Mouse (Mus musculus): Measurements from ENCODE around the gene Trem1. TPM values are rescaled to one million over a fixed set of nuclear protein-coding genes. Genes with fewer than 3 reads are reported as not detected.

Gene Trem1
- polyA plus RNA-seq (2012; rRNA removed) = 0.68 and 0.77 TPM in 2 replicates

GRCm38 (mm10) chr17:48232518-48232917 is at the start of gene Trem1:
TSS of gene Trem1 (plus strand) at chr17:48232768.
- H3K27me3 ChIP-seq (ENCODE audit: control insufficient read depth, insufficient read depth, low read length) = no peaks in the 10 kb centered on the region
- 21% methylated on average over 6 of the region's 6 CpGs for WGBS
- H3K4me1 ChIP-seq (ENCODE audit: control insufficient read depth, insufficient read depth, insufficient read length) = peaks cover 3% of the 10 kb centered on the region; the same call in 1 of the 2 replicates
- no peak within 1 kb of the TSS for H3K27ac ChIP-seq (ENCODE audit: insufficient read depth, low read length)
- no peaks in the 10 kb centered on the region for H3K36me3 ChIP-seq (ENCODE audit: control insufficient read depth, insufficient read depth, low read length)
- DNase-seq (ENCODE audit: low read depth in 1 of 2, low spot score in 2 of 2) = no peak
- H3K4me3 ChIP-seq (ENCODE audit: extremely low read depth, insufficient read depth, insufficient read length) = no peak within 1 kb of the TSS
- no peak for TF ChIP-seq CTCF (IDR thresholded peaks at IDR 0.05; ENCODE audit: extremely low read depth, insufficient read depth, insufficient read length, insufficient replicate concordance)
- TF ChIP-seq POLR2A (IDR thresholded peaks at IDR 0.05; ENCODE audit: low read depth, low read length) = no peak

- Histone ChIP-seq H3K4me3 (ENCODE audit: extremely low read depth, insufficient read depth, insufficient read length) (no peak overlapping the region), H3K27me3 (ENCODE audit: control insufficient read depth, insufficient read depth, low read length) (no peaks in the 10 kb centered on the region), H3K4me1 (ENCODE audit: control insufficient read depth, insufficient read depth, insufficient read length) (no peaks in the 10 kb centered on the region), H3K36me3 (ENCODE audit: control insufficient read depth, insufficient read depth, low read length) (no peaks in the 10 kb centered on the region), H3K27ac (ENCODE audit: insufficient read depth, low read length) (no peak overlapping the region)
- WGBS = 41% methylated on average over 5 of the region's 5 CpGs
- DNase-seq (ENCODE audit: low read depth in 1 of 2, low spot score in 2 of 2) = no peak
- TF ChIP-seq CTCF (IDR thresholded peaks at IDR 0.05; ENCODE audit: extremely low read depth, insufficient read depth, insufficient read length, insufficient replicate concordance) (no peak), POLR2A (IDR thresholded peaks at IDR 0.05; ENCODE audit: low read depth, low read length) (no peak)
These were observed 47.3 kb upstream of the Trem1 start for GRCm38 (mm10) chr17:48185252-48185651.

- DNase-seq (ENCODE audit: low read depth in 1 of 2, low spot score in 2 of 2) = no peak
- no peak for TF ChIP-seq CTCF (IDR thresholded peaks at IDR 0.05; ENCODE audit: extremely low read depth, insufficient read depth, insufficient read length, insufficient replicate concordance)
- TF ChIP-seq POLR2A (IDR thresholded peaks at IDR 0.05; ENCODE audit: low read depth, low read length) = no peak
These were observed 40.2 kb upstream of the Trem1 start for GRCm38 (mm10) chr17:48192366-48192765.

GRCm38 (mm10) chr17:48203086-48203485 is 29.5 kb upstream of the Trem1 start:
- TF ChIP-seq CTCF (IDR thresholded peaks at IDR 0.05; ENCODE audit: extremely low read depth, insufficient read depth, insufficient read length, insufficient replicate concordance) (no peak), POLR2A (IDR thresholded peaks at IDR 0.05; ENCODE audit: low read depth, low read length) (no peak)
- 96% methylated on average over 12 of the region's 12 CpGs for WGBS
- H3K36me3 ChIP-seq (ENCODE audit: control insufficient read depth, insufficient read depth, low read length) = no peaks in the 10 kb centered on the region

More at GRCm38 (mm10) chr17:48192366-48192765, 40.2 kb upstream of the Trem1 start:
- no peak overlapping the region for H3K27ac ChIP-seq (ENCODE audit: insufficient read depth, low read length)
- no peak overlapping the region for H3K4me3 ChIP-seq (ENCODE audit: extremely low read depth, insufficient read depth, insufficient read length)
- no peaks in the 10 kb centered on the region for H3K4me1 ChIP-seq (ENCODE audit: control insufficient read depth, insufficient read depth, insufficient read length)
- WGBS = 85% methylated on average over 2 of the region's 2 CpGs
- no peaks in the 10 kb centered on the region for H3K36me3 ChIP-seq (ENCODE audit: control insufficient read depth, insufficient read depth, low read length)
- H3K27me3 ChIP-seq (ENCODE audit: control insufficient read depth, insufficient read depth, low read length) = no peaks in the 10 kb centered on the region

GRCm38 (mm10) chr17:48212596-48212995 is 20.0 kb upstream of the Trem1 start:
- Histone ChIP-seq H3K27me3 (ENCODE audit: control insufficient read depth, insufficient read depth, low read length) (no peaks in the 10 kb centered on the region), H3K36me3 (ENCODE audit: control insufficient read depth, insufficient read depth, low read length) (no peaks in the 10 kb centered on the region), H3K4me3 (ENCODE audit: extremely low read depth, insufficient read depth, insufficient read length) (no peak overlapping the region), H3K27ac (ENCODE audit: insufficient read depth, low read length) (no peak overlapping the region), H3K4me1 (ENCODE audit: control insufficient read depth, insufficient read depth, insufficient read length) (no peaks in the 10 kb centered on the region)
- no peak for TF ChIP-seq POLR2A (IDR thresholded peaks at IDR 0.05; ENCODE audit: low read depth, low read length)
- TF ChIP-seq CTCF (IDR thresholded peaks at IDR 0.05; ENCODE audit: extremely low read depth, insufficient read depth, insufficient read length, insufficient replicate concordance) = no peak
- DNase-seq (ENCODE audit: low read depth in 1 of 2, low spot score in 2 of 2) = no peak
- 95% methylated on average over 12 of the region's 12 CpGs for WGBS

More at GRCm38 (mm10) chr17:48203086-48203485, 29.5 kb upstream of the Trem1 start:
- DNase-seq (ENCODE audit: low read depth in 1 of 2, low spot score in 2 of 2) = no peak
- H3K27ac ChIP-seq (ENCODE audit: insufficient read depth, low read length) = no peak overlapping the region
- H3K4me3 ChIP-seq (ENCODE audit: extremely low read depth, insufficient read depth, insufficient read length) = no peak overlapping the region
- no peaks in the 10 kb centered on the region for H3K27me3 ChIP-seq (ENCODE audit: control insufficient read depth, insufficient read depth, low read length)
- no peaks in the 10 kb centered on the region for H3K4me1 ChIP-seq (ENCODE audit: control insufficient read depth, insufficient read depth, insufficient read length)

GRCm38 (mm10) chr17:48213511-48213910 is 19.1 kb upstream of the Trem1 start:
- Histone ChIP-seq H3K4me3 (ENCODE audit: extremely low read depth, insufficient read depth, insufficient read length) (no peak overlapping the region), H3K27ac (ENCODE audit: insufficient read depth, low read length) (no peak overlapping the region), H3K27me3 (ENCODE audit: control insufficient read depth, insufficient read depth, low read length) (no peaks in the 10 kb centered on the region), H3K4me1 (ENCODE audit: control insufficient read depth, insufficient read depth, insufficient read length) (no peaks in the 10 kb centered on the region), H3K36me3 (ENCODE audit: control insufficient read depth, insufficient read depth, low read length) (no peaks in the 10 kb centered on the region)
- no peak for DNase-seq (ENCODE audit: low read depth in 1 of 2, low spot score in 2 of 2)
- TF ChIP-seq CTCF (IDR thresholded peaks at IDR 0.05; ENCODE audit: extremely low read depth, insufficient read depth, insufficient read length, insufficient replicate concordance) (no peak), POLR2A (IDR thresholded peaks at IDR 0.05; ENCODE audit: low read depth, low read length) (no peak)
- WGBS = 75% methylated on average over 5 of the region's 5 CpGs

GRCm38 (mm10) chr17:48215429-48215828 is 17.1 kb upstream of the Trem1 start:
- Histone ChIP-seq H3K4me3 (ENCODE audit: extremely low read depth, insufficient read depth, insufficient read length) (no peak overlapping the region), H3K4me1 (ENCODE audit: control insufficient read depth, insufficient read depth, insufficient read length) (no peaks in the 10 kb centered on the region), H3K27me3 (ENCODE audit: control insufficient read depth, insufficient read depth, low read length) (no peaks in the 10 kb centered on the region), H3K36me3 (ENCODE audit: control insufficient read depth, insufficient read depth, low read length) (no peaks in the 10 kb centered on the region), H3K27ac (ENCODE audit: insufficient read depth, low read length) (no peak overlapping the region)
- DNase-seq (ENCODE audit: low read depth in 1 of 2, low spot score in 2 of 2) = no peak
- TF ChIP-seq POLR2A (IDR thresholded peaks at IDR 0.05; ENCODE audit: low read depth, low read length) = no peak
- 80% methylated on average over 1 of the region's 1 CpGs for WGBS
